ENCODE assay signal across 21 mouse cellular contexts in the genomic region with DNA sequence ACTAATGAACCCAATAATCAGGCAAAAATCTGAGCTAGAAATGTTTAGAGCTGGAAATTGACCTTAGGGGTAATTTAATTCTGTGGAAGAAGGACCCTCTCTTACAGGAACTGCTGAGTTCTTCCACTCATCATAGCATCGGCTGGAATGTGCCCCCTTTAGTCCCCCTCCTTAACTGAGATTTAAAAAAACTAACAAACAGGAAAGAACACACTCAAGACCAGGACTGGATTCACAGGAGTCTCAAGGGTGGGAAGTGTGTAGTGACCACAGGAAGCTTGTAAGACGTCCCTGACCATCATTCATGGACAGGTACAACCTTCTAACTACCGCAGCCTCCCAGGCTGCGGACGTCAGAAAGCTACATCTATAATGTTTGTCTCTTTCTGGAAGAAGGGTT.
"Had no signal": no experiment of that assay in that cellular context is flagged by ENCODE, and none has a peak within 500 bp of the region (broad histone marks: within the 10 kb centered on the region; RNA-seq: fewer than 3 reads in every experiment).

No protein-coding gene starts in this region.

- H3K9me3 ChIP-seq: intestine, embryonic 15.5 days; limb, embryonic 10.5 days; limb, embryonic 13.5 days; liver, embryonic 12.5 days; liver, embryonic 15.5 days; midbrain, embryonic 15.5 days; neural tube, embryonic 13.5 days had no signal

- H3K27ac ChIP-seq: intestine, embryonic 15.5 days; layer of hippocampus, adult 2 months; limb, embryonic 10.5 days; limb, embryonic 13.5 days; liver, embryonic 12.5 days; liver, embryonic 15.5 days; macrophage; midbrain, embryonic 15.5 days; neural tube, embryonic 13.5 days had no signal

- H3K4me2 ChIP-seq: intestine, embryonic 15.5 days; limb, embryonic 13.5 days; liver, embryonic 12.5 days; liver, embryonic 15.5 days; midbrain, embryonic 15.5 days; neural tube, embryonic 13.5 days had no signal

- H3K27me3 ChIP-seq: intestine, embryonic 15.5 days; limb, embryonic 13.5 days; liver, embryonic 15.5 days; midbrain, embryonic 15.5 days; neural tube, embryonic 13.5 days had no signal

- H3K4me1 ChIP-seq: intestine, embryonic 15.5 days; liver, embryonic 12.5 days; liver, embryonic 15.5 days had no signal

- H3K9ac ChIP-seq: intestine, embryonic 15.5 days; limb, embryonic 13.5 days; liver, embryonic 12.5 days; liver, embryonic 15.5 days; midbrain, embryonic 15.5 days; neural tube, embryonic 13.5 days had no signal

- H3K4me3 ChIP-seq: intestine, embryonic 15.5 days; layer of hippocampus, adult 2 months; limb, embryonic 10.5 days; limb, embryonic 13.5 days; liver, embryonic 12.5 days; liver, embryonic 15.5 days; midbrain, embryonic 15.5 days; myocyte; neural tube, embryonic 13.5 days had no signal

- ATAC-seq: intestine, embryonic 15.5 days; liver, embryonic 12.5 days; midbrain, embryonic 15.5 days had no signal

- DNase-seq: kidney, adult 18-20 months; kidney, postnatal 14 days; layer of hippocampus, adult 9-11 months; liver; lung, adult 18-20 months; retina, postnatal 1 day; right cerebral cortex, postnatal 25 days; spleen, adult 18-20 months; thymus, adult 2 months; thymus, postnatal 14 days; thymus, postnatal 4 days had no signal

- H3K36me3 ChIP-seq: intestine, embryonic 15.5 days; liver, embryonic 12.5 days; liver, embryonic 15.5 days; midbrain, embryonic 15.5 days; neural tube, embryonic 13.5 days had no signal
